Mouse (Mus musculus) heart, postnatal 0 days (tissue): Measurements from ENCODE around the gene Gpld1. TPM values are rescaled to one million over a fixed set of nuclear protein-coding genes. Genes with fewer than 3 reads are reported as not detected.

Source experiments
- ATAC-seq: fragments of 200-750 bp; cut with Nextera tagmentation; 2 replicates; pipeline ENCODE4 v1.8.0; 2017; ENCODE audit warnings: low read depth, moderate number of reproducible peaks, moderate library complexity; ENCODE audit not compliant: insufficient read depth
- DNase-seq: peaks from one replicate; pipeline ENCODE4 v3.0.0-alpha.2; 2016; ENCODE audit warnings: low spot score
- H3K27ac ChIP-seq: fragments of 300-500 bp; sonication (generic); 2 replicates; pipeline ENCODE4 v1.5.1; 2014; ENCODE audit warnings: low read depth, mild to moderate bottlenecking
- H3K27me3 ChIP-seq: fragments of 300-500 bp; sonication (generic); 2 replicates; pipeline ENCODE4 v1.6.1; 2014; ENCODE audit warnings: low read length, mixed read lengths; ENCODE audit not compliant: control insufficient read depth, insufficient read depth
- H3K36me3 ChIP-seq: fragments of 300-500 bp; sonication (generic); replicated peaks from 2 replicates; pipeline ENCODE4 v1.6.1; 2014; ENCODE audit warnings: low read length, mixed read lengths; ENCODE audit not compliant: control insufficient read depth, insufficient read depth
- H3K4me1 ChIP-seq: fragments of 300-500 bp; sonication (generic); 2 replicates; pipeline ENCODE4 v1.6.1; 2014; ENCODE audit warnings: antibody characterized with exemption; ENCODE audit not compliant: control insufficient read depth, insufficient read depth
- H3K4me2 ChIP-seq: fragments of 300-500 bp; sonication (generic); 2 replicates; pipeline ENCODE4 v1.6.1; 2014; ENCODE audit warnings: low read depth, mild to moderate bottlenecking, low read length, moderate library complexity
- H3K4me3 ChIP-seq: fragments of 300-500 bp; sonication (generic); 2 replicates; pipeline ENCODE4 v1.5.1; 2014; ENCODE audit warnings: low read depth, low read length
- H3K9ac ChIP-seq: fragments of 300-500 bp; sonication (generic); replicated peaks from 2 replicates; pipeline ENCODE4 v1.6.1; 2014; ENCODE audit warnings: low read depth, low read length, mixed read lengths
- H3K9me3 ChIP-seq: fragments of 300-500 bp; sonication (generic); replicated peaks from 2 replicates; pipeline ENCODE4 v1.6.1; 2016; ENCODE audit warnings: low read length; ENCODE audit not compliant: control insufficient read depth
- CTCF ChIP-seq: IDR thresholded peaks from 2 replicates; pipeline ENCODE4 v1.5.1; 2016; ENCODE audit warnings: antibody characterized with exemption, control low read depth, low read depth
- EP300 ChIP-seq: IDR thresholded peaks from 2 replicates; pipeline ENCODE4 v1.6.1; 2016; ENCODE audit warnings: antibody characterized with exemption, low read depth
- WGBS: fragments of 180-500 bp; shearing (Covaris S2); extraction: QIAGEN DNeasy Blood & Tissue Kit; methylation state at CpG from one replicate; pipeline ENCODE4 v1.1.7; 2014; 5-methylcytosine and 5-hydroxymethylcytosine counted together
- polyA plus RNA-seq: library from polyadenylated mRNA; unstranded; fragments of >200 nt; fragmentation: Nextera tagmentation; extraction: Ambion mirVana; gene quantifications from 2 replicates; pipeline ENCODE4 v1.2.1, GENCODE M21; 2015
- total RNA-seq: library from RNA; depleted of rRNA; stranded (reverse); fragments of >200 nt; gene quantifications from 2 replicates; pipeline ENCODE4 v1.2.3, GENCODE M21; 2014; ENCODE audit warnings: low replicate concordance

Gpld1 gene
- total and polyA plus RNA-seq, 2 experiments from 2014 or later, result 0.04 to 0.40 TPM

- Histone ChIP-seq H3K9me3 (no peaks in the 10 kb centered on the region), H3K27me3 (no peaks in the 10 kb centered on the region), H3K9ac (no peak overlapping the region), H3K27ac (no peak overlapping the region), H3K4me3 (no peak overlapping the region), H3K4me1 (no peaks in the 10 kb centered on the region), H3K4me2 (no peak overlapping the region), H3K36me3 (no peaks in the 10 kb centered on the region)
- TF ChIP-seq CTCF, result no peak
- DNase-seq (no peak), ATAC-seq (no peak)
- 31% methylated on average over 4 of the region's 4 CpGs for WGBS
Measured at GRCm38 (mm10) chr13:24945567-24945966, 2.6 kb downstream of the Gpld1 start.

- WGBS, result 86% methylated on average over 5 of the region's 5 CpGs
- Histone ChIP-seq H3K9me3 (no peaks in the 10 kb centered on the region), H3K4me1 (no peaks in the 10 kb centered on the region), H3K9ac (no peak overlapping the region), H3K4me3 (no peak overlapping the region), H3K36me3 (no peaks in the 10 kb centered on the region), H3K27ac (no peak overlapping the region), H3K4me2 (no peak overlapping the region), H3K27me3 (no peaks in the 10 kb centered on the region)
- DNase-seq (no peak), ATAC-seq (no peak)
- TF ChIP-seq EP300, result no peak
- no peak for TF ChIP-seq CTCF
Measured at GRCm38 (mm10) chr13:24947158-24947557, 4.2 kb downstream of the Gpld1 start.

GRCm38 (mm10) chr13:24948870-24949269 is 5.9 kb downstream of the Gpld1 start:
- WGBS, result 84% methylated on average over 6 of the region's 6 CpGs
- no peak for TF ChIP-seq CTCF
- no peak for TF ChIP-seq EP300
- no peaks in the 10 kb centered on the region for H3K36me3 ChIP-seq
- no peak for ATAC-seq
- no peaks in the 10 kb centered on the region for H3K27me3 ChIP-seq
- no peaks in the 10 kb centered on the region for H3K4me1 ChIP-seq
- H3K4me3 ChIP-seq, result no peak overlapping the region
- H3K27ac ChIP-seq, result no peak overlapping the region
- H3K9ac ChIP-seq, result no peak overlapping the region
- H3K4me2 ChIP-seq, result no peak overlapping the region
- H3K9me3 ChIP-seq, result no peaks in the 10 kb centered on the region
- DNase-seq, result no peak

GRCm38 (mm10) chr13:24952659-24953058 is 9.7 kb downstream of the Gpld1 start:
- TF ChIP-seq EP300, result no peak
- TF ChIP-seq CTCF, result no peak
- Histone ChIP-seq H3K27me3 (no peaks in the 10 kb centered on the region), H3K36me3 (no peaks in the 10 kb centered on the region), H3K4me3 (no peak overlapping the region), H3K27ac (no peak overlapping the region), H3K9me3 (no peaks in the 10 kb centered on the region), H3K9ac (no peak overlapping the region), H3K4me1 (no peaks in the 10 kb centered on the region), H3K4me2 (no peak overlapping the region)
- ATAC-seq (no peak), DNase-seq (no peak)
- 74% methylated on average over 7 of the region's 7 CpGs for WGBS

- H3K27me3 ChIP-seq, result no peaks in the 10 kb centered on the region
- TF ChIP-seq CTCF (no peak), EP300 (no peak)
- DNase-seq (no peak), ATAC-seq (no peak)
- H3K36me3 ChIP-seq, result no peaks in the 10 kb centered on the region
- no peaks in the 10 kb centered on the region for H3K4me1 ChIP-seq
- H3K4me2 ChIP-seq, result no peak overlapping the region
- WGBS, result 42% methylated on average over 11 of the region's 11 CpGs
- no peak overlapping the region for H3K27ac ChIP-seq
- H3K4me3 ChIP-seq, result no peak overlapping the region
- H3K9me3 ChIP-seq, result no peaks in the 10 kb centered on the region
- H3K9ac ChIP-seq, result no peak overlapping the region
Measured at GRCm38 (mm10) chr13:24955091-24955490, 12.1 kb downstream of the Gpld1 start.

- no peak overlapping the region for H3K27ac ChIP-seq
- no peak overlapping the region for H3K9ac ChIP-seq
- no peaks in the 10 kb centered on the region for H3K36me3 ChIP-seq
- no peak overlapping the region for H3K4me2 ChIP-seq
- WGBS, result 23% methylated on average over 10 of the region's 10 CpGs
- no peaks in the 10 kb centered on the region for H3K4me1 ChIP-seq
- no peaks in the 10 kb centered on the region for H3K9me3 ChIP-seq
- H3K27me3 ChIP-seq, result no peaks in the 10 kb centered on the region
- no peak for ATAC-seq
- H3K4me3 ChIP-seq, result no peak overlapping the region
- TF ChIP-seq EP300 (no peak), CTCF (no peak)
- no peak for DNase-seq
Measured at GRCm38 (mm10) chr13:24955500-24955899, 12.5 kb downstream of the Gpld1 start.
